Mouse (Mus musculus) liver, adult 10 weeks (tissue): ENCODE results near the gene Cd2bp2. TPM values are rescaled to one million over a fixed set of nuclear protein-coding genes. Genes with fewer than 3 reads are reported as not detected.

Experiments
- polyA plus RNA-seq: library from polyadenylated mRNA; stranded (reverse); fragments of 350-450 nt; fragmentation: Illumina TruSeq; extraction: RNeasy Lipid Tissue Mini Kit (QIAGEN cat#74804); gene quantifications from one replicate; pipeline ENCODE4 v1.2.3, GENCODE M21; 2014; ENCODE audit warnings: low read depth, low replicate concordance

Cd2bp2 gene
- 7.0 TPM for polyA plus RNA-seq

GRCm38 (mm10) chr7:127195544-127196295, at the start of gene Cd2bp2:
TSS of gene Cd2bp2 (minus strand) at chr7:127196050.

GRCm38 (mm10) chr7:127243870-127244657, 48.2 kb upstream of the Cd2bp2 start, which contains the start of gene Zfp771:
TSS of gene Zfp771 (plus strand) at chr7:127244274.

GRCm38 (mm10) chr7:127232622-127233367, 36.9 kb upstream of the Cd2bp2 start, which contains the start of the genes Zfp553 and Sept1:
TSS of gene Zfp553 (plus strand) at chr7:127233061.
TSS of gene Sept1 (minus strand) at chr7:127233130.

GRCm38 (mm10) chr7:127208553-127209438, 12.9 kb upstream of the Cd2bp2 start, which contains the start of gene Mylpf:
TSS of gene Mylpf (plus strand) at chr7:127208890.

GRCm38 (mm10) chr7:127208295-127208552, 12.4 kb upstream of the Cd2bp2 start, which contains the start of gene Tbc1d10b:
TSS of gene Tbc1d10b (minus strand) at chr7:127208468.

Other genes starting within 250 kb of the Cd2bp2 start
- gene Asphd1, start 246.5 kb downstream of the Cd2bp2 start, polyA plus RNA-seq: not detected
- gene Sez6l2, start 245.5 kb downstream of the Cd2bp2 start, polyA plus RNA-seq: not detected
- gene Cdipt, start 220.1 kb downstream of the Cd2bp2 start, polyA plus RNA-seq: 7.8 TPM
- gene Cdiptos, start 220.0 kb downstream of the Cd2bp2 start, polyA plus RNA-seq: not detected
- gene Mvp, start 181.4 kb downstream of the Cd2bp2 start, polyA plus RNA-seq: 0.53 TPM
- gene Pagr1b, start 179.6 kb downstream of the Cd2bp2 start, polyA plus RNA-seq: 1.3 TPM
- not detected for gene Pagr1a, start 178.7 kb downstream of the Cd2bp2 start, polyA plus RNA-seq
- 0.53 TPM for gene Gm42742, start 175.0 kb downstream of the Cd2bp2 start, polyA plus RNA-seq
- gene Prrt2, start 174.8 kb downstream of the Cd2bp2 start, polyA plus RNA-seq: not detected
- gene Maz, start 169.0 kb downstream of the Cd2bp2 start, polyA plus RNA-seq: 12.5 TPM
- gene Kif22, start 153.6 kb downstream of the Cd2bp2 start, polyA plus RNA-seq: not detected
- not detected for gene Zg16, start 108.7 kb downstream of the Cd2bp2 start, polyA plus RNA-seq
- gene AI467606, start 104.7 kb downstream of the Cd2bp2 start, polyA plus RNA-seq: 0.45 TPM
- gene Qprt, start 73.8 kb downstream of the Cd2bp2 start, polyA plus RNA-seq: 50.0 TPM
- gene Spn, start 58.2 kb downstream of the Cd2bp2 start, polyA plus RNA-seq: 0.13 TPM
- 2.4 TPM for gene Tbc1d10b, start 12.4 kb upstream of the Cd2bp2 start, polyA plus RNA-seq
- not detected for gene Mylpf, start 12.8 kb upstream of the Cd2bp2 start, polyA plus RNA-seq
- 0.50 TPM for gene Zfp553, start 37.0 kb upstream of the Cd2bp2 start, polyA plus RNA-seq
- not detected for gene Sept1, start 37.1 kb upstream of the Cd2bp2 start, polyA plus RNA-seq
- not detected for gene Zfp771, start 48.2 kb upstream of the Cd2bp2 start, polyA plus RNA-seq
- 2.3 TPM for gene Dctpp1, start 64.7 kb upstream of the Cd2bp2 start, polyA plus RNA-seq
- gene Sephs2, start 78.0 kb upstream of the Cd2bp2 start, polyA plus RNA-seq: 507 TPM
- gene Itgal, start 100.2 kb upstream of the Cd2bp2 start, polyA plus RNA-seq: 2.2 TPM
- gene Zfp768, start 149.5 kb upstream of the Cd2bp2 start, polyA plus RNA-seq: 2.7 TPM
- gene Zfp747, start 180.0 kb upstream of the Cd2bp2 start, polyA plus RNA-seq: 1.0 TPM
- gene 9130019O22Rik, start 191.1 kb upstream of the Cd2bp2 start, polyA plus RNA-seq: 0.61 TPM
- gene E430018J23Rik, start 197.6 kb upstream of the Cd2bp2 start, polyA plus RNA-seq: 0.42 TPM
- 0.77 TPM for gene Zfp764, start 210.8 kb upstream of the Cd2bp2 start, polyA plus RNA-seq
- gene Zfp688, start 226.0 kb upstream of the Cd2bp2 start, polyA plus RNA-seq: 1.4 TPM